Mouse (Mus musculus) embryo, embryonic 10 days (tissue): ENCODE measurements around the gene Tpbgl.
A peak's percentile ranks its signal among the peaks of the same experiment; 100 is the strongest.

Experiments used
- DNase-seq: peaks from one replicate; pipeline ENCODE4 v3.0.0-alpha.2; 2015; ENCODE audit warnings: low spot score

Tpbgl gene

GRCm38 (mm10) chr7:99642078-99642477 lies 15.2 kb upstream of the Tpbgl start:
- DNase-seq: no peak

GRCm38 (mm10) chr7:99641245-99641644 lies 14.3 kb upstream of the Tpbgl start:
- DNase-seq: no peak

GRCm38 (mm10) chr7:99633966-99634665 lies 7.2 kb upstream of the Tpbgl start:
- no peak for DNase-seq

- peak; percentile 72 for DNase-seq
These were observed 5.4 kb upstream of the Tpbgl start for GRCm38 (mm10) chr7:99632286-99632685.

GRCm38 (mm10) chr7:99627366-99627765 lies 463 bp upstream of the Tpbgl start:
- no peak for DNase-seq

- peak; percentile 91 for DNase-seq
These were observed 1.1 kb downstream of the Tpbgl start for GRCm38 (mm10) chr7:99625722-99626375.

- DNase-seq: peak; percentile 61
These were observed 8.0 kb downstream of the Tpbgl start for GRCm38 (mm10) chr7:99618860-99619259.

GRCm38 (mm10) chr7:99618264-99618663 lies 8.6 kb downstream of the Tpbgl start:
- no peak for DNase-seq

- DNase-seq: no peak
These were observed 19.3 kb downstream of the Tpbgl start for GRCm38 (mm10) chr7:99607632-99608031.

- DNase-seq: no peak
These were observed 20.1 kb downstream of the Tpbgl start for GRCm38 (mm10) chr7:99606766-99607165.

- no peak for DNase-seq
These were observed 20.6 kb downstream of the Tpbgl start for GRCm38 (mm10) chr7:99606303-99606702.

GRCm38 (mm10) chr7:99605058-99605457 lies 21.8 kb downstream of the Tpbgl start:
- no peak for DNase-seq

- DNase-seq: no peak
These were observed 22.8 kb downstream of the Tpbgl start for GRCm38 (mm10) chr7:99603875-99604662.

- no peak for DNase-seq
These were observed 28.2 kb downstream of the Tpbgl start for GRCm38 (mm10) chr7:99598722-99599121.

- DNase-seq: peak; percentile 11
These were observed 32.8 kb downstream of the Tpbgl start for GRCm38 (mm10) chr7:99593868-99594803.

- no peak for DNase-seq
These were observed 34.2 kb downstream of the Tpbgl start for GRCm38 (mm10) chr7:99592669-99593068.

- no peak for DNase-seq
These were observed 36.3 kb downstream of the Tpbgl start for GRCm38 (mm10) chr7:99590646-99591045.

- peak; percentile 85 for DNase-seq
These were observed 36.8 kb downstream of the Tpbgl start for GRCm38 (mm10) chr7:99590064-99590463.

- no peak for DNase-seq
These were observed 40.9 kb downstream of the Tpbgl start for GRCm38 (mm10) chr7:99585976-99586375.

GRCm38 (mm10) chr7:99583625-99584024 lies 43.3 kb downstream of the Tpbgl start:
- peak; percentile 25 for DNase-seq

GRCm38 (mm10) chr7:99582867-99583266 lies 44.0 kb downstream of the Tpbgl start:
- DNase-seq: peak; percentile 49

- DNase-seq: no peak
These were observed 44.6 kb downstream of the Tpbgl start for GRCm38 (mm10) chr7:99582306-99582705.
